Mouse (Mus musculus) neural tube, embryonic 15.5 days (tissue): ENCODE results near the gene Olfr1383. TPM values are rescaled to one million over a fixed set of nuclear protein-coding genes. Genes with fewer than 3 reads are reported as not detected.

ENCODE experiments used
- polyA plus RNA-seq: library from polyadenylated mRNA; unstranded; fragments of >200 nt; fragmentation: Nextera tagmentation; extraction: Ambion mirVana; gene quantifications from 2 replicates; pipeline ENCODE4 v1.2.1, GENCODE M21; 2015

The Olfr1383 gene
- polyA plus RNA-seq, 1 experiment from 2014 or later, result not detected

Other genes with a start within 250 kb of the Olfr1383 start
- gene Olfr1393, start 241.3 kb upstream of the Olfr1383 start, polyA plus RNA-seq, result not detected in 2 replicates
- gene Olfr1392, start 234.4 kb upstream of the Olfr1383 start, polyA plus RNA-seq, result not detected in 2 replicates
- gene Olfr10, start 214.9 kb upstream of the Olfr1383 start, polyA plus RNA-seq, result not detected in 2 replicates
- gene Olfr1391, start 196.9 kb upstream of the Olfr1383 start, polyA plus RNA-seq, result not detected in 2 replicates
- not detected in 2 replicates for gene Olfr1390, start 184.5 kb upstream of the Olfr1383 start, polyA plus RNA-seq
- not detected in 2 replicates for gene Olfr1389, start 96.6 kb upstream of the Olfr1383 start, polyA plus RNA-seq
- gene Olfr1388, start 83.0 kb upstream of the Olfr1383 start, polyA plus RNA-seq, result not detected in 2 replicates
- gene Olfr1387, start 64.3 kb upstream of the Olfr1383 start, polyA plus RNA-seq, result not detected in 2 replicates
- gene Olfr1386, start 54.6 kb upstream of the Olfr1383 start, polyA plus RNA-seq, result not detected in 2 replicates
- not detected in 2 replicates for gene Olfr1385, start 30.6 kb upstream of the Olfr1383 start, polyA plus RNA-seq
- gene Olfr1384, start 12.9 kb upstream of the Olfr1383 start, polyA plus RNA-seq, result not detected in 2 replicates
- gene Olfr1382, start 8.6 kb downstream of the Olfr1383 start, polyA plus RNA-seq, result not detected in 2 replicates
- not detected in 2 replicates for gene Olfr1381, start 23.8 kb downstream of the Olfr1383 start, polyA plus RNA-seq
- gene Olfr1380, start 37.2 kb downstream of the Olfr1383 start, polyA plus RNA-seq, result not detected in 2 replicates
- 1.7 and 2.1 TPM in 2 replicates for gene Flt4, start 89.6 kb downstream of the Olfr1383 start, polyA plus RNA-seq
- gene Scgb3a1, start 144.0 kb downstream of the Olfr1383 start, polyA plus RNA-seq, result not detected in 2 replicates
- gene Cnot6, start 193.1 kb downstream of the Olfr1383 start, polyA plus RNA-seq, result 31.2 and 34.6 TPM in 2 replicates